Mouse (Mus musculus): ENCODE measurements around the gene Lce6a.

The Lce6a gene

GRCm38 (mm10) chr3:92621560-92621959, at the start of gene Lce6a:
Lce6a (minus strand) TSS chr3:92621660.
- no peak for DNase-seq

- no peak for DNase-seq
Observed at GRCm38 (mm10) chr3:92670215-92670614, 48.8 kb upstream of the Lce6a start, which contains the start of gene Lce1a2. Lce1a2 (minus strand) TSS chr3:92670315.

GRCm38 (mm10) chr3:92656826-92657225, 35.4 kb upstream of the Lce6a start, which contains the start of gene Lce1b:
Lce1b (minus strand) TSS chr3:92656926.
- DNase-seq = no peak

DNA sequence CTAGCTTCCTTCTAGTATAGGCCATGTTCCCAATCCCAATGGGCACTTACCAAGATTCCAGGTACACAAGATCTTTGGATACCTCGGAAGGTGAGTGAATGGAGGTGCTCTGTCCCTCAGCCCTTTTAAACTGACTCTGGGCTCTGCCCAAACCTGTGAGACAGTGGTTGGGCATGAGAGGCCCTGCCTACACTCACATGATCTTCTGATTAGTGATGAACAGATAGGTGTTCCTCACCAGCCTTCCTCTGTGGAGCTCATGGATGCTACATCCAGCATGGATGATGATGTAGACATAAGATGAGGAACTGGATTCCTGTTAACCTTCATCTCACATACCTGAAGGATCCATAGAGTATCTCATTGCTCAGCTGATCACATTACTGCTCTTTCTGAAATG, 26.7 kb upstream of the Lce6a start, which contains the start of gene Lce1a1:
Gene Lce1a1, minus strand, starts transcription at position 101 of the 400 bp plus-strand sequence.
- DNase-seq = no peak

GRCm38 (mm10) chr3:92639854-92640253, 18.4 kb upstream of the Lce6a start:
- DNase-seq = no peak

DNA sequence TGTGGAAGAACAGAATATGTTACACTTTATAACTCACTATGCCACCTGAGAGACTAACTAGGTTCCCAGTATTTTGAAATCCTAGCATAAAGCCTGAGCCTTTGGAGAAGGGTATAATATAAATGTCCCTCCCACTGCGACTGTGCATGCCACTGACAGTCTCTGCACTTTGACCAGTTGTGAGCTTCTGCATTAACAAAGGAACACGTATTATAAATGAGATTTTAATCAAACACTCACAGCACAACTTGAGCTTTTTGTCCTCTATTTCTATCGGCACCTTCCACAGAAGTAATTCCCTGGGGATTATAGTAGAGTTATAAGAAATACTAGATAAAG, 17.2 kb upstream of the Lce6a start:
- DNase-seq = no peak

DNA sequence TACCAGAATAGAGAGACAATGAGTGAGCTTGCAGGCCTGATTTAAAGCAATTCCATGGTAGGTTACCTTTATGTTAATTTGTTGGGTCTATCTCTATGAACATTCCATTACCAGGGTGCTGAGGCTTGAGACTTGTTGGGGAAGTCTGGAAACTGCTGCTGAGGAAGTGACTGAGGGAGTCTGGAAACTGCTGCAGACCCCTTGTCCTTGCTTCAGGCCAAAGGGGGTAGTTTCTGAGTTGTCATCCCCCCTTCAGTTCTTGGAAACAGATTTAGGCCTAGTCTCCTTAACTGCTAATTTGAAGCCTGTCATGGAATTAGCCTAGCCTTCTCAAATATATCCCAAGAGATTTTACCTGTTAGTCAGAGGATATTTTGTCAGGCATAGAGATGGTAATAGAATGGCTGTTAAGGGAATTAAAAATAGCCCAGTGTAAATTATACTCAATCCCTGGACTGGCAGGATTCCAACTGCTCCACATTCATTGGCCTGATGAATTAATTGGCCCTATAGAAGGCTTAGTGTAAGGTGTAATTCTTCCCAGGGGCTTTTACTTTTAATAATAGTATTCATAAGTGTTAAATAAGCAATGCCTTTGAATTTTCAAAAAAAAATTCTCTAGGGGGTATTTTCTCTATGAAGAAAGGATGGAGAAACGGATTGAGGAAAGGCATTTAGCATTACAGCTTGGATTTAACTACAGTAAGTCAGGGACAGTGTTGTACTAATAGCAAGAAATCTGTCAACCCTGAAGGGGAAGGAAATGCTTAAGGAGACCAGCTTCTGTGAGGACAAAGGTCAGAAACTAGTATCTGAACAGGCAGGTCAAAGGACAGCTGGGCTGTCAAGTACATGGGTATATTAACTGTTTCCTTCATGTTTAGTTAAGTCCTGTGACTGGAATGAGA, 16.5 kb upstream of the Lce6a start:
- DNase-seq = peak; percentile 17

DNA sequence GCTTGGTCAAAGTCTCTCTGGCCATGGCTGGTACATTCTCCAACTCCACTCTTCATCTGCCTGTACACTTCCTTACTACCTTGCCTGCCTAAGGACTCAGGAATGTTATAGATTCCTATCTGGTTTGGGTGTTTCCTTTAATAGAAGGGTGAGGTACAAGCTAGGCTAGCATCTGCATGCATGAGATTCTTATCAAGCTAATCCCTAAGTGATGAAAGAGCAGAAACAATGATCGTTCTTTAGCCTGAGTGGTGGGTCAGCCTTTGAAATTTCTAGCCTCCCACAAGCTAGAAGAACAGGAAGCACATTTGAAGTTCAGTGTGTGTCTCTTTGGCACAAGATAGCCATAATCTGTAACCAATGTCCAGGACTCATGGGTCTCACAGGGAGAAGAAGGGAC, 11.7 kb downstream of the Lce6a start:
- DNase-seq = no peak

DNA sequence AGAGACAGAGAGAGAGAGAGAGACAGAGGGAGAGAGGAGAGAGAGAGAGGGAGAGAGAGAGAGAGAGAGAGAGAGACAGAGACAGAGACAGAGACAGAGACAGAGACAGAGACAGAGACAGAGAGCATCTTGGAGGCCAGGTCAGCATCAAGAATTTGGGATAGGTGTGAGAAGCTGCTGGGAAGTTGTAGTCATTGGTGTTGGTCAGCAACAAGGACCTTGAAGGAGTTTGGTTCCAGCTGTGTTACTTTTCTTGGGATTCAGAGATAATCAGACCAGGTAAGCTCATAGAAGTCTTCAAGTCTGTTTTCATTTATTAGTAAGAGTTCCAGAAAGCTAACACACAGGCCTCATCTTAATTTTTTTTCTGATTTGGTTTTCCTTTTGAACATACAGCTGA, 14.1 kb downstream of the Lce6a start, which contains the start of gene 2210017I01Rik:
Gene 2210017I01Rik, minus strand, starts transcription at position 101 of the 400 bp plus-strand sequence.
- DNase-seq = no peak

DNA sequence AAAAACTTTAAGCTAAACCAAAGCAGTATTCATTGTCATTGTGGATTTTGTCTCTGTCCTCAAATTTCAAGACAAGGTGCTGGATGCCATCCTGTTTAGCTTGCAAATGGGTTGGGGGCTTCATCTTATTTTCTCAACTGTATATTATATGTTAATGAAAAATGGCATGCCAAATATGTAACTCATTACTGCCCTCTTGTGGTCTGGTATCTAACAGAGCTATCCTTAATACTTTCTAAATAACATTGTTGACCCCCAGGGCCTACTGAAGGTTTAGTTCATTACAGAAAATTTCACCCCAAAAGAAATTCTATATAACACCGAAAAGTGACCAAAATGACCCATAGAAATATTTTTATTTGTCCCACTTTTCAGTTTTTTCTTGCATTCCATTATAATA, 19.3 kb downstream of the Lce6a start:
- DNase-seq = no peak

DNA sequence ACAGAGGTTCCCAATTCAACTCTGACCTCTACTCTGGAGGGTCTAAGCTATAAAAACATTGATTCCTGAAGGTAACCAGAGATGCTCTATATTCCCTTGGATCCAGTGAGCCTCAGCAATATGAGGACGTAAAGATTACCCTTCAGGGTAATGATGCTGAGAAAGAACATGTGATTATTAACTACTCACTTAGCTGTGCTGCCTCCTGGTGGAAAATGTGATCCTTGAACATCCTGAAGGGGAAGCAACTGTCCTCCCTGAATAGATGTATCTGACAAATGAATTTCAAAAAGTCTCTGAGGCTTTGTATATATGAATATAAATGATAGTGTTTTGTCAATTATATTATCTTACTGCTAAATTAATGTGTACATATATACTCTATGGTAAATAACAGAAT, 21.0 kb downstream of the Lce6a start:
- DNase-seq = no peak

DNA sequence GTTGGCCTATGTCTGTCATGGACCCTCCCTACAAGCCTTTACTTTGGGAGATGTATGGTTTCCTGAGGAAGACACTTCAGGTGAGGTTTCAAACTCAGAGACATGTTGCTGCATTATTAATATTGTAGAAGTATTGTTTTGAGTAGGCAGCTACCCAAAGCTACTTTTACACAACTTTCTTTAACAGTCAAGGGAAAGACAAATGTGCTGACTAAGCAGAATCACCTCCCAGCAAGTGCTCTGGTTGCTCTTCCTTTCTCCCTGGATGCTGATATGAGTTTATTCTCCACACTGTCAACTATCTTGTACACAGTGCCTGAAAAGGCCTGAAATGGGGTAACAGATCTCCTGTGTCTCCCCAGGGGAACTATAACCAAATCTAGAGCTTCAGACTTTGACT, 21.5 kb downstream of the Lce6a start:
- DNase-seq = no peak

DNA sequence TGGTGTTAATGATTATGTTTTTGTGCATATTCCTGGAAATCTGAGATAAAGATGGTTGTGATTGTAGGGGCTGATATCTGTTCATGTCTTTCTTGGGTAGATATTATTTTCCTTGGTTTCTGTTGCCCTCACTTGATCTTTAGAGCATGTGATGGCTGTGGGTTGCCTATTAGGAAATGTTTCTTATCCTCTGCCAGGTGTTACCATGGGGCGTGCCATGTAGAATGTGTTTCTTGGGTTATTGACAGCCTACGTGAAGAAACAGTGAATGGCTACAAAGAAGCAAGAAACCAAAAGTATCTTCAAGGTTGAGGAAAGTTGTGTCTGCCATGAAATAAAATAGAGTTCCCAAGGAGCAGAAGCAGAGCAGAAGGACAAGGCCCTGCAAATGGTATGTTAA, 23.0 kb downstream of the Lce6a start:
- DNase-seq = no peak

DNA sequence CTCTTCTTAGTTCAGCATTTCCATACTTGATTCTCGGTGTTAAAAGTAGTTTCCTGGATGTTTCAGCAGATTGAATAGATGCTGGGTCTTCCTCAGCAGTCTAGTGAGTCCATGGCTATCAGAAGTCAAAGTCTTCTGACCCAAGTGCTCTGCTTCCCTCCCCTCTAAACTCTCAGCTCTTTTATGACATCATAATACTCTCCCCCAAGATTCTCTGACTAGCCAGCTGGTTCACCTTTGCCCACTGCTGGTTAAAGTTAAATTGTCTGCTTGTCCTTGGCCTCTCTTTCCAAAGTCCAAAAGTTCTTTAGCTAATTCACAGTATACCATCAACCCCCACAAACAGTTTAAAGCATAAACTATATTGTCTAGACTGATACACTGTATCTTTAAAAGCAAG, 32.6 kb downstream of the Lce6a start, which contains the start of gene Smcp:
Gene Smcp, minus strand, starts transcription at position 140 of the 400 bp plus-strand sequence.
- no peak for DNase-seq

- DNase-seq = no peak
Observed at GRCm38 (mm10) chr3:92587190-92587589, 34.3 kb downstream of the Lce6a start.

- no peak for DNase-seq
Observed at GRCm38 (mm10) chr3:92585055-92585454, 36.4 kb downstream of the Lce6a start.

- DNase-seq = no peak
Observed at GRCm38 (mm10) chr3:92583164-92583826, 38.2 kb downstream of the Lce6a start.

- no peak for DNase-seq
Observed at GRCm38 (mm10) chr3:92579508-92579907, 42.0 kb downstream of the Lce6a start.

GRCm38 (mm10) chr3:92578652-92579413, 42.6 kb downstream of the Lce6a start:
- DNase-seq = no peak

DNA sequence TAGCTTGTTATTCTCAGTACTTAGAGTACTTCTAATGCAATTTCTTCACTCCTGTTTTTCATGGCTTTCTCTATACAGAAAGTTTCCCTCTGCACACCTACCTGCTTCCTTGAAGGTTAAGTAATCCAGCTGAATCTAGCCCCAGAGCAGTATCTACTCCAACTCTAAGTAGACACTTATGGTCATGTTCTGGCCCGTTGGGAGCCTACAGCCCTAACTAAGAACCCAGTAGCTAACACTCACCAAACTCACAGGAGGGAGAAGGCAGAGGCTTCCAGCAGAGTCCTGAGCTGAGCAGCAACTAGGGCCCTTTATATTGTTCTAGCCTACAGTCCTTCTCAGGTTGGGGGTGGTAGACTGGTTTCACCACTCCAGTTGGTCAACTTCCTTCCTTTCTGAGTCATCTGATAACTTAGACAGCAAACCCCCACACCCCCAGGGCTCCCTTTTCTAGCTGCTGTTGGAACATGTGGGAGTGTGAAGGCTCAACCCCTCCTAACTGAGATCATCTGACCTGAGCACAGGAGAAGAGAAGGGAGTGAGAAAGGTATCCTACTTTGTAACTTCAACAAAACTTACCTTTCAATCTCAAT, 47.9 kb downstream of the Lce6a start, which contains the start of gene Ivl:
Gene Ivl, minus strand, starts transcription at position 287 of the 593 bp plus-strand sequence.
- DNase-seq = no peak

GRCm38 (mm10) chr3:92572514-92573155, 48.8 kb downstream of the Lce6a start:
- no peak for DNase-seq

Measured in kidney, adult 18-20 months (tissue).